Mouse (Mus musculus) WW6 (cell line): Measurements from ENCODE around the gene Elf5.

ENCODE experiments used
- DNase-seq: peaks from one replicate; pipeline ENCODE4 v3.0.0-alpha.2; 2013; ENCODE audit warnings: low read depth, low spot score

Elf5 gene

GRCm38 (mm10) chr2:103476657-103477056 is 65.2 kb downstream of the Elf5 start:
- no peak for DNase-seq

DNA sequence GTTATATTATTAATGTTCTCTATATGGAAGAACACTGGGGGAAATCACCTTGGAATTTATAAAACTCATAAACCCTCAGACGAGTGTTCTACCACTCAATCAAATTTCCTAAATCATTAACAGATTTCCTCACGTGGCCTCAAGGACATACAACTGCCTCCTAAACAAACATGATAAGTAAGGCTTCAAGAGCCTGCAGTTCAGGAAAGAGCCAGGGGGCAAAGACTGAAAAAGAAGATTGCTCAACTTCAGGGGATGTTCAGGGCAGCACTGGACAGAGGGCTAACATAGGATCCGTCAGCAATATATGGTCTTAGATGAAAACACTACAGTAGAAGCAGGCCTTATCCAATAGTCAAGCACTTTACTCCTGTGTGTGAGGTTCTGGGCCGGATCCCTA is 66.0 kb downstream of the Elf5 start:
- no peak for DNase-seq

GRCm38 (mm10) chr2:103478326-103478725 is 66.8 kb downstream of the Elf5 start:
- DNase-seq: no peak

DNA sequence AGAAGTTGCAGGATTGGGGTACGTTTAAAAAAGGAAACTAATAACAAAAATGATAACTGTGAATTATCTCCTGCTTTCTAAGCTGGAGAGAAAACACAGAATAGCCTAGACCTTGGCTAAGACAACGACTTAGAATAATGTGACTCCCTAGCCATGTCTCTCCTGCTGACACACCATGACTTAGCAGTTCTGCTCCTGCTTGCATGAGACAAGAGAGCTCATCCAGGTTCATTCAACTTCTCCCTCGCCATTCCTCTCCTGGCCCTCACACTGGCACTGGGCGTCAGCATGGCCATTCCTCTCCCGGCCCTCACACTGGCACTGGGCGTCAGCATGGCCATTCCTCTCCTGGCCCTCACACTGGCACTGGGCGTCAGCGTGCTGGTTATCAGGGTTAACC is 68.8 kb downstream of the Elf5 start:
- peak; percentile 16 for DNase-seq

GRCm38 (mm10) chr2:103480871-103481270 is 69.4 kb downstream of the Elf5 start:
- no peak for DNase-seq

GRCm38 (mm10) chr2:103481314-103482231 is 70.1 kb downstream of the Elf5 start:
- no peak for DNase-seq

DNA sequence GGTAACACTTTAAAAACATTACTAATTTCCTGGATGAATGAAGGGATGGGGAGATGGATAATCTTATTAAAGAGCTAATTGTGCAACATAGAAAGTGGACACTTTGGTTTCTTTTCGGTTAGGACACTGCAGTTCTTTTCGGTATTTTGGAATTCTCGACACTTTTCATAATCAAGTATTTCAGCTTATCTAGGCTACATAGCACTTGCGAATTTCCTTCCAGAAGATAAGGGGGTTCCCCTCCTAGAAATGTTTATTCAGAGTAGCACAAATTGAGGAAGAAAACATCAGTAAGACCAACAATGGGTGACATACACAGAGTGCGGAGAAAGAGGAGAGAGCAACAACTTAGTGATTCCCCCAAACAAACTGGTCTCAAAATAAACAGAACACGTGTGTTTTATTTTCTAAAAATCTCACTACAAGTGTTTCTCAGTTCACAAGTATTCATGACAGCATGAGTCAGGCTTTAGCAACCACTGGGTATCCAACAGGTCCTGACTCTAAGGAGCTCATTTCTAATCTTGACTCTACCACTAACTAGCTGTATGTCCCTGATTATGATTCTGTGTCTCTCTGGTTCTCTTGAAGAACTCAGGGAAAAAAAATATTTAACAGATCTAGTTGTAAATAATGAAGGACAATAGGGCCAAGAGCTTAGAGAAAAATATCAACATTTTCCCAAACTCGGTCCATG is 71.9 kb downstream of the Elf5 start:
- DNase-seq: no peak

GRCm38 (mm10) chr2:103483986-103484520 is 72.6 kb downstream of the Elf5 start:
- DNase-seq: no peak

DNA sequence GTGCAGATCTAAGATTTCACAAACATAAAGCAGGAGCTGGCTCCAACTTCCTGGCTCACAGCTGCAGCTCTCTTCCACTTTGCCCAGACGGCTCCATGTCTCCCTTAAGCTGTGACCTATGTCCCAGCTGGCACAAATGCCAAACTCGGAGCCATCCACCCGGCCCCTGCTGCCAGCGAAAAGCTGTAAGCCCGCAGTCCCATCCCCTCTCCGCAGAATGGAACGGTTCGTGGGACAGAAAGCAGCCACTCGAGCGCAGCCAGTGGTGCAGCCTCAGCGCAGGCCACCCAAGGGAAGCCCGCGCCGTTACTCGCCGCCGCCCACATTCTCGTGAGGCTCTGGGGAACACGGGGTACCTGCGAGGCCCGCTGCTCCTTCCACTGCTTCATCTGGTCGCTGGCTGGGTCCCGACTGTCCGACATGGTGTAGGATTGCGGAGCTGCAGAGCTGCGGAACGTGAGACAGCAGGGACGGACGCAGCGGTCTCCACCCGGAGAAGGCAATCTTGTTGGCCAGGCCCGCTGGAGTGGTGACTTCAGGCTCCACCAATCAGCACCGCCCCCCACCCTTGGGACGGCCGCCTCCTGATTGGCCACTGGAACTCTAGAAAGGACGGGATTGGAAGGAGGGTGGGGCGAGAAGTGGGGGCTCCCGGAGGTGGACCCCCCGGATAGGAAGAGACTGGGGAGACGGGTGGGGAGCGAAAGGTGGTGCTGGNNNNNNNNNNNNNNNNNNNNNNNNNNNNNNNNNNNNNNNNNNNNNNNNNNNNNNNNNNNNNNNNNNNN is 73.3 kb downstream of the Elf5 start, which contains the start of gene Cat:
Gene Cat, minus strand, starts transcription at position 544 of the 785 bp plus-strand sequence.
- peak; percentile 72 for DNase-seq

GRCm38 (mm10) chr2:103492526-103492925 is 81.0 kb downstream of the Elf5 start:
- DNase-seq: no peak

DNA sequence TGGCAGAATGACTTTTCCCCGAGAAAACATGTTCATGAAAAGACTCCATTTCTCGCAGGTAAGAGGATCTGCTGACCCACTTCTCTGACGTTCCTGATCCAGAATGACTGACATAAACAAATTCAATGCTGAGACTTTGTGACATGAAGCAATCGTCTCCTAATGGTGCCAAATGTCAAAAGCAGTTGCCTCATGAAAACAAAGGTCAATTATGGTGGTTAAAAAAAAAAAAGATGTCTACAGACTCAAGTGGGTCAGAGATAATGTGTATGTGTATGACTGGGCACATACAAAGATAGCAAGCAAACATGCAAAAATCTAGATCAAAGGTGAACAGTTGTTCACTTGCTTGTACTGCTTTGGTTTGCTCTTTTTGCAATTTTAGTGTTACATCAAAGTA is 82.3 kb downstream of the Elf5 start:
- DNase-seq: no peak

DNA sequence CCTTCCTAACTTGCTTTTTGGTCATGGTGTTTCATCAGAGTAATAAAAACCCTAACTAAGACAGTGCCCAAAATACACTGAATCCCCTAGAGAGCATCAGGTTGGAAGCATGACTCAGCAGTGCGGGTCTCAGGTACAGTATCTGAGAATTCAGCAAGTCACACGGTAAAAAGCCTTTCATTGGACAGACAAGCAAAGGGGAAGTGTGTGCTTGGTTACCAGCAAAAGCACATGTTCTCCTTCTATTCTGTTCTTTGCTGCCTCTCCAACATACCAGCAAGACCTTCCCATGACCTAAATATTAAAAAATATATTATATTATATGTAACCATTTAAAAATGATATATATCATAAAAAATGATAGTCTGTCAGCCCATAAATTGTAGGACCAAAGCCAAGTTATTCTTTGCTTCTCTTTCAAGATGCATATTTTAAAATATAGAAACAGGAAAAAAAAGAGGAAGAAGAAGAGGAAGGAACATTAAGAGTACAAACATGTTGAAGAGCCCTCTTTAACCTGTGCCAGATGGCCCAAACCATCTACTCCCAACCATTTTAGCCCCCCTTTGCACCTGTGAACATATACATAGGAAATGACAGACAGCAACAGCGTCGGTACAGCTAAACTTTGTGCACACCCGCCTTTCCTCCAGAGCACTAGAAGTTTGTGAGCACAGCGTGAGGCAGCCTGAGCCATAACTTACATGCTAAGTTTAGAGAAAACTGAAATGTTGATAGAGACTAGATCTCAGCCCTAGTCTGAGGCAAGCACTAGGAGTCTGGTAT is 84.3 kb downstream of the Elf5 start:
- no peak for DNase-seq
